Mouse (Mus musculus) stomach, postnatal 0 days (tissue): Measurements from ENCODE around the gene Zfp512b.

Experiments
- CTCF ChIP-seq: IDR thresholded peaks from 2 replicates; pipeline ENCODE4 v1.5.1; 2016; ENCODE audit warnings: antibody characterized with exemption, low read depth, mild to moderate bottlenecking, moderate library complexity
- EP300 ChIP-seq: optimal IDR thresholded peaks from 2 replicates; pipeline ENCODE3; 2016; ENCODE audit warnings: antibody characterized with exemption

GRCm38 (mm10) chr2:181570921-181571595 lies 21.5 kb downstream of the Zfp512b start:
- TF ChIP-seq CTCF (no peak), EP300 (no peak)
